Mouse (Mus musculus) thymus, postnatal 4 days (tissue): ENCODE measurements at regions not wholly inside any gene's neighbourhood (a gene's known extent, or its start where the extent isn't known, plus 50 kb on each side); places are given as distances from the start of the nearest gene placed in this dataset.

Experiments
- DNase-seq: peaks from one replicate; pipeline ENCODE4 v3.0.0; 2021

DNA sequence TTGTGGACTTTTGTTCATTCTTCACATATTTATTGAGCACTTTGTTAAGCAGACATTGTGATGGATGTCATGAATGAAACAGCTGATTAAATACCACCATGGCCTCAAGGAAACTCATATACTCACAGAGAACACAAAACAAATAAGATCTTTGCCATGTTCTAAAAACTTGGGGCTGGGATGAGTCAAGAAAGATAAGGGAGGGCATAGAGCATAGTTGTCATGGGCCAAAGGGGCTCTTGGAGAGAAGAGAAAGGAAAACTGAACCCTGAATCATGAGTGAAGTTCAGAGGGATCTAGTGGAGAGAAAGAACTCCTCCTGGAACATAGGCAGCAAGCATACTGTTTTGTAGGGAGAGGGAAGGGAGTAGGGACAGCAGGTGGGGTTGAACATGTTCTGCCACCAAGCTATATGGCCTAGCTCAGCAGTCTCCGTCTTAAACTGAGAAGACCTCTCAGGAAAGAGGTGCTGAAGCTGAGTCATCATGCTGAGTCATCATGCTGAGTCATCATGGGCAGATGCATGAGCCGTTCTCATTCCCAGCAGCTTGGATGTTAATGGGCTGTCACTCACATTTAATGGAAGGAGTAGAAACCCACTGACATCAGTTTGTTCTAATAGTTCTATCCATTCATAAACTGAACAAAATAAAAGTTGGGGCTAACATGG, 69.6 kb downstream of the Cetn3 start:
- no peak for DNase-seq

DNA sequence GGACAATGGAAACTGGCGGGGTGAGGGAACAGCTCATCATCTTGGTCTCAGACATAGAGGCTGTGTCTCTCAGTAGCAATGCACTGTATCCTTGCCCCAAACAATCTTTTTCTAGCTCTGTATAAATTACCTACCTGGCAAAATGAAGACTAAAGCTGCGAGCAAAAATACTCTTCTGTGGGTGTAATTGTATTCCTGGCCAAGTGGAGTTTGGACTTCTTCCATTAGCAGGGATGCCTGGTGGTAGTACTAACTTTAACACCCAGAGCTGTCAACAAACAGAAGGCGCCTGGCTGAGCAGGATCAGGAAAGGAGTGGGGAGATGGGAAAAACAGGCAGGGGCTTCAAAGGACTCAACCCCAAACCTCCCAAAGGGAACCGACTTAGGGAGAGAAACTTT, 73.2 kb downstream of the Cetn3 start:
- DNase-seq, result no peak

DNA sequence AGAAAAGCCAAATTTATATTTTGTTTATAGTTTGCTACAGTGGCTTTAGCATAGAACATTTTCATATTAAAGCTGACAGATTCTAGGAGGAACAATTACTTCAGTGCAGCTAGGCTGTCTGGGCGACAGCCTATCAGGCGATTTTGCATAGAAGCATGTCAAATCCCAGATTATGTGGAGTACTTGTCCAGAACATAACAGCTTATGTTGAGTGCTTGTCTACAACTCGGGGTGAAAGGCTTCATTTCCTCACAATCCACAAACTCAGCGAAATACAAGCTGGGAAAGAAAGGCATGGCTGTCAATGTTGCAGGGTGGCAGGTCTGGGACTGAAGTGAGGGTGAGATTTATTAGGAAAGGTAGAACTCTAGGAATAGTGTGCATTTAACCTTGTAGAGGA, 77.8 kb downstream of the Cetn3 start:
- no peak for DNase-seq

DNA sequence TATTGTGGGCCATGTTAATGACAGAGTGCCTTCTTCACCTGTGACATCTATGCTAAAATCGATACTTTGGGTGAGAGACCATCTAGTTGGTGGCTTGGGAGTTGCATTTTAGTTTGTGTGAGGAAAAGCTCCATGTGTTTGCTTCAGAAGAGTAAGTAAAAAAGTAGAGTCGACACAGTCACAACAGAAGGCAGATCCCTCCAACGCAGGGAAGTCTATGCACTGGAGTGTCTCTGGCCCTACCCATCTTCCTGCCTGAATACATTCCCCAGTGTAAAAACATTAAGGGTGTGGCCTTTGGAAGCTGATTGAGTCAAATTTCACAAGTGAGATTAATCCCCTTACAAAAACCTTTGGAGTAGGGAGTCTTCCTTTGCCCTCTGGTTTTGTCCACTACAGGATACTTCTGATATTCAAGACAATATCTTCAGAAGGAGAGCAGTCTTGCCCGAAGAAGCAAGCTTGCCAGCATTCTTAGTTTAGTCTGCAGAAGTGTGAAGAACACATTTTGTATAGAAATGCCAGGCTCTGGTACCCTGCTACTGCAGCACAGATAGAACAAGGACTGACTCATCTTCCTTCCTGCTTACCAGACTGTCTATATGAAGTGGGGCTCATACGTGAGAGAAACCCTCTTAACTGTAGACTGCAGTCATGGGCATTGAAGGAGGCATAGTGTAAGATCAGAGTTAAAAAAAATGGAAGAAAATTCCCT, 79.2 kb downstream of the Cetn3 start:
- no peak for DNase-seq

GRCm38 (mm10) chr13:81871226-81871625, 88.3 kb downstream of the Cetn3 start:
- no peak for DNase-seq

- DNase-seq, result no peak
These were observed 103.0 kb downstream of the Cetn3 start for GRCm38 (mm10) chr13:81885879-81886278.

DNA sequence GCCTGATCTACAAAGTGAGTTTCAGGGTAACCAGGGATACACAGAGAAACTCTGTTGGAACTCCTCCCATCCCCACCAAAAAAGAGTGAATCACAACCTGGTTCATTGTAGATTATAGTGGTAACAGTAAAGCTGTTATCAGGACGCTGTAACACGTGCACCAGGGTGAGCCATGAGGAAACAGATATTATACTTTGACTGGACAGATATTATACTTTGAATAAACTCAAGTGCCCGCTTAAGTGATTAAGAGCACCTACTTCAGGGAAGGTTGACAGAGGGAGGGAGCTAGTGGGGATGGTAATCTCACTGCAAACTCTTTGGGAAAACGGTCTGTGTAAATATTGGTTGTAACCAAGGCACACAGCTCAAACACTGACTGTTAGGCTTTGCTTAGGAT, 147.4 kb downstream of the Cetn3 start:
- no peak for DNase-seq

GRCm38 (mm10) chr13:81931199-81931598, 148.3 kb downstream of the Cetn3 start:
- DNase-seq, result no peak

- no peak for DNase-seq
These were observed 154.2 kb downstream of the Cetn3 start for GRCm38 (mm10) chr13:81937061-81937460.

GRCm38 (mm10) chr13:81944047-81944446, 161.2 kb downstream of the Cetn3 start:
- peak; percentile 78 for DNase-seq

DNA sequence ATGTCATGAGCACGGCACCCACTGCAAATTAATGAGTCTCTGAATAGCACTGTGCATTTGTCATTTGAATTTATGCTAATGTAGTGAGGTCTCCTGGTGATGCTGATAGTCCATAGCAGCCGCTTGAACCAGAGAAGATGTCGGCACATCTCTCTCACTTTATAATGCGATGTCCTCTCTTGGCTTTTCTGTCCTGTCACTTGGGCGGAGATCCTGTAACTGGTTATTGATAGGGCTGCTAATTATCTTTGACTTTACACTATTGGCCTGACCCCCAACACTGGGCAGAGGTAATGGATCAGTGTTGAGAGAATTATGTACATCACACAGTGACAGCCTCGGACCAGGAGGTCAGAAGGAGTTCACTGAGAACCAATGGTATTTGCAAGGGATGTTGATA, 161.6 kb downstream of the Cetn3 start:
- no peak for DNase-seq

DNA sequence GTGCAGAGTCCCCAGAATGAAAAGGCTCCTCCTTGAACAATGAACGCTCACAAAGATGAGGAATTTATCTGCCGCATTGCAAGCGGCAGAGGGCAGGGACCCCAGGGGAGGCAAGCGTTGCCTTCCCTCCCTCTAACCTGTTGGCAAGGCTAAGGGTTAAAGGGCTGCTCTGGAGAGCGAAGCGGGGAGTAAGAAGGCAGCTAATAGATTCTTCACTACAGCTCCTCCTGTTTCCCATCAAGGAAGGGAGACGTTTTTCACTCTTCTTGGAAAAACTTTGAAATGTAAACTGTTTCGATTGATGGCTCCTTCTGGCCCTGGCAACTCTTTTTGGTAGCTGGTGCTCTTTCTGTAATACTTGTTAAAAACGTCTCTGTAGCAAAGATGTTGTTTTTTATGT, 162.9 kb downstream of the Cetn3 start:
- no peak for DNase-seq

- no peak for DNase-seq
These were observed 182.6 kb downstream of the Cetn3 start for GRCm38 (mm10) chr13:81965431-81965830.

DNA sequence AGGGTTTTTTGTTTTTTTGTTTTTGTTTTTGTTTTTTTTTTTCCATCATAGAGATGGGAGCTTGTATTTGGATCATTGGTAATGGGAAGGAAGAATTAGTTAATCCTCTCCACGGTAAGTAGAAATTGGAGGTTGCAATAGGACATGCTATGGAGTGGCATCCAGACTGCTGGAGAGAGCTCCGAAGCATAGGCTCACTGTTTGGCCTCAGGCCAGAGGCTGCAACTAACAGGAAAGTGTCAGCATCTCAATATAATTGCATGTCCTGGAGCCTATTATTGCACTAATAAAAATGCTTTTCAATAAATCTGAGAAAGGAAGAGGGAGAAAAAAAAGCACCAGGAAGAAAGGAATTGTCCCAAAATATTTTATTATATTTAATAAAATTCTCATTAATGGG, 193.0 kb downstream of the Cetn3 start:
- no peak for DNase-seq

DNA sequence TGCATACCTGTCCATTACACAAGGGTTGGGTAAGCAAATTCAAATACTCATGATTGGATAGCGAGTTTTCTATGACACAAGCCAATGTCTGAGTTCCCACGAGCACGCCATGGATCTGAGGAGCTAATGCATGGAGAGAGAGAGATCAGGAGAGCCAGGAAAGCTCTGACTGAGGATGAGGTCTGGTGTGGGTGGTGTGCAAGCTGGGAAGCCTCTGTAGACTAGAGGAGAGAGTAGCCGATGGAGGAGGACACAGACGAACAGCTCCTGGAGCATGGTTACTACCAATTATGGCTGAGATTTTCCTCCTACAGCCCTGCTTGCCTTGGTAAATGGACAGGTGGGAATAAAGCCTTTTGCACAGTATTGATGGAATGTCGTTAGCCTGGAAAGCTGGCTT, 195.1 kb downstream of the Cetn3 start:
- no peak for DNase-seq

GRCm38 (mm10) chr13:81979289-81979688, 196.4 kb downstream of the Cetn3 start:
- no peak for DNase-seq

GRCm38 (mm10) chr13:81980094-81980493, 197.2 kb downstream of the Cetn3 start:
- no peak for DNase-seq

GRCm38 (mm10) chr13:81982491-81982890, 199.6 kb downstream of the Cetn3 start:
- DNase-seq, result no peak

- DNase-seq, result no peak
These were observed 217.9 kb downstream of the Cetn3 start for GRCm38 (mm10) chr13:82000681-82001212.

DNA sequence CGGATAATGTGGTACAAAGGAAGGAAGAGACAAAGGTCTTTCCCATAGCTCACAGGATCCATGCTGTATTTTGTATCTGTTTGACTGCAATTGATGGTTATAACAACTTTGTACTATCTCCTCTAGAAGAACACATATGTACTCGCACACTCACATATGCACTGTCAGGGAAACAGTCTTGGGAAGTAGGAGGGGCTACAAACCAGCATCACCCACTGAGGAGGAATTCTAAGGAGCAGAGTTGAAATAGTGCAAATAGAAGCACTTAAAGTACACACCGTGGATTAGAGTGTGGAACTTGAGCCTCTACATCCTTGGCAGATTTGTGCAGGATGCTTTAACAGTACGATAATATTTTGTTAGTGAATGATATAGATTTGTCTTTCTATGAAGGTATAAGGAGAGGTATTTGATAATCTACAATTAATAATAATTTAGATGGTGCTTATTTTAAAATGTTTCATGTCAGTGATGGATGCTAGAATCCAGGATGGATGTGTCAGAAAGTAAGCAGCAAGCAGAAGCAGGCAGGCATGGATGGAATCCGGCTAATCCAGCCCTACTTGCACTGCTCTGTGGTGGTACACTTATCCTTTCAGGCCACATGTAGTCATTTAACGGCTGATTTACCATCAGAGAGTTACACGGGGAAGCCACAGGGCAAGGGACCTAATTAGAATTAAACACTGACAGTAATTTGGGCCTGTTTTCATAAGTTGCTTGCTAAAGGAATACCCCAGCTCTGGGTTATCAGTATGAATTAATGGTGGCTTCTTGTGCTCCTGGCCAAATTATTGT, 223.3 kb downstream of the Cetn3 start:
- DNase-seq, result no peak

DNA sequence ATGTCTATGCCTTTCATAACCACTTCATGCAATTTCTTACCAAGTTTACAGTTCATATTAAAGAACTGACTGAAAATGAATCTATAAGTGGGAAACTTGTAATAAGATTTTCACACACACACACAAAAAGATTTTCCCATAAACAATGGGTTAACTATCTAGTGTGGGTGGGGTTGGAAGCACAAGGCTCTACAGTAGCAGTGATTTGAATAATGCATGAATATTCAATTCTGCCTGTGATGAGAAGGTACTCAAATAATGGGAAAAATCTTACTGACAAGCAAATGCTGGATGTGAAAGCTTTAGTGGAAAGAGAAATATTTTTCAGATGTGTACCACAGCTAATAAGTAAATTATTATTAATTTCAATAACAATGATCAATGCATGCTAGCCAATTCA, 224.3 kb downstream of the Cetn3 start:
- no peak for DNase-seq

- no peak for DNase-seq
These were observed 256.7 kb downstream of the Cetn3 start for GRCm38 (mm10) chr13:82039623-82040022.

DNA sequence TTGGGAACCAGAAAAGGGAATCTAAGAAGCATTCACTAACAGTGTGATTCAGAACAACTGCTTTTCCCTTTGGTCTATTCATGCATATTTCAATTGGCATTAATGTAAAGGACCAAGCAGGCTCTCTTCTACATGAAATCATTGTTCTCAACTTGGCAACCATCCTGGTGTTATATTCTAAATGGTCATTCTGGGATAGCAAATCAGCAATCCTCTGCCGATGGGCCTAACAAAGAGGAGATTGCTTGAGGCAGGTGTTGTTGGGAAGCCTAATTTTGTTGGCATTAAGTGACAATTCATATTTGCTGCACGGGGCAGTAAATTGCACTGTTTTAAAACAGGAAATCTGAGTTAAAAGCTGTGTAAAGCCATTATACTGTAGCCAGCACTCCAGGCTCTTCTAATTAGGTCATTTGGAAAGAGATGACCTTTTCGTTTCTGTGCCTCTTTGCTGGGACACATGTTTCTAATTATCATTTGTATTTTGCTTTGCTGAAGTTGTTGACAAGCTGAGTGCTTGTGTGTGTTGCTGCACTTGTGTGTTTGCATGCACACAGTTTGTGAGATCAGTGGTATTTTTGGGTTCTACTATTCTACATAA, 275.4 kb downstream of the Cetn3 start:
- no peak for DNase-seq
